Comparison of ENCODE assay signal across 15 mouse cellular contexts in the genomic region with DNA sequence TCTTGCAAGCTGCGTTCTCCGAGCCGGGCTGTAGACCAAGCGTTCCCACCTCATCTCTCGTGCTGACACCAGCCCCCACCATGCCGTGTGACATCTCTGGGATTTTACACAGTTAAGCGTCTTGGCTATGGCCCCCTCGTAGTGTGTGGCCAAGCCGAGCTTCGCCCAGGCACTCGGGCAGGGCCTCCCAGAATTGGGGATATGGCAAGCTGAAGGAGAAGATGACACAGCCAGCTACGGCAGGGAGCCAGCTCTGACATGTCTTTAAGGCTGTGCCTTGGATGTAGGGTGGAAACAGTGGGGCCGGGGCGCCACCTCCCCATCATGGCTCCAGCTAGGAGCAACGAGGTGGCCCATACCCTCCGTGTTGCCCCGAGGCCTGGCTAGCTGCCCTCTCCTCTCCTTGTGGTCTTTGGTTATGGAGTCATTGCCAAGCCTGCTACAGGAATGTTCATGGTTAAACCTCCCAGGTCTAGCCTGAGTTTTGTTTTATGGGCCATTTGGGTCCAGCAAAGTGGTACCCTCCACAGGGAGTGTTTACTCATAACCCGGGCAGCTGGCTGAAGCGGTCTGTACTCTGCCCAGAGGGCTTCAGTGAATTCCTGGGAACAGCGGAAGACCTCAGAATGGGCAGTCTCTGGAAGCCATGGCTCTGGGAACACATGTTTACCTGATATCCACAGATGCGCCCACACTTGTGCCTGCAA.
DNase-seq lines count a peak whose midpoint lies in the region; ATAC-seq and TF ChIP-seq lines count a peak whose summit lies in the region.
"Had no signal": no experiment of that assay in that cellular context is flagged by ENCODE, and none has a peak within 500 bp of the region (broad histone marks: within the 10 kb centered on the region; RNA-seq: fewer than 3 reads in every experiment).

No protein-coding gene starts in this region.

- WGBS in hindbrain, postnatal 0 days = 77% methylated on average over 21 of the region's 21 CpGs
- 84% methylated on average over 19 of the region's 21 CpGs for WGBS in hindbrain, embryonic 16.5 days
- 71% methylated on average over 21 of the region's 21 CpGs for WGBS in forebrain, postnatal 0 days

- ATAC-seq in hindbrain, postnatal 0 days = no peak
- ATAC-seq in hindbrain, embryonic 16.5 days = no peak
- ATAC-seq in forebrain, postnatal 0 days = peak; percentile 86
- ATAC-seq: inflammation-experienced regulatory T-cells, adult 6 months had no signal

- H3K9ac ChIP-seq in hindbrain, postnatal 0 days (replicated peaks; ENCODE audit: low read length) = no peak overlapping the region
- no peak overlapping the region for H3K9ac ChIP-seq in hindbrain, embryonic 16.5 days (ENCODE audit: low read depth, low read length)
- H3K9ac ChIP-seq in forebrain, postnatal 0 days = no peak overlapping the region

- H3K4me3 ChIP-seq in hindbrain, postnatal 0 days (ENCODE audit: low read length) = no peak overlapping the region
- H3K4me3 ChIP-seq in hindbrain, embryonic 16.5 days (ENCODE audit: low read length) = no peak overlapping the region
- no peak overlapping the region for H3K4me3 ChIP-seq in forebrain, postnatal 0 days (ENCODE audit: low read depth, low read length)
- H3K4me3 ChIP-seq: megakaryocyte, embryonic 14.5 days had no signal

- H3K27ac ChIP-seq in hindbrain, postnatal 0 days = no peak overlapping the region; the same call in 1 of the 2 replicates
- no peak overlapping the region for H3K27ac ChIP-seq in hindbrain, embryonic 16.5 days (ENCODE audit: low read depth, low read length)
- no peak overlapping the region for H3K27ac ChIP-seq in forebrain, postnatal 0 days (ENCODE audit: low read depth, low read length)

- 0 out of 2 replicates have a peak, but pooled peaks cover 4% of the 10 kb centered on the region for H3K4me1 ChIP-seq in hindbrain, postnatal 0 days (ENCODE audit: insufficient read depth, low read length)
- peaks cover 3% of the 10 kb centered on the region; the same call in 1 of the 2 replicates for H3K4me1 ChIP-seq in hindbrain, embryonic 16.5 days (ENCODE audit: control insufficient read depth, insufficient read depth, low read depth, low read length)
- no peaks in the 10 kb centered on the region for H3K4me1 ChIP-seq in forebrain, postnatal 0 days (ENCODE audit: insufficient read depth)

- no peak for TF ChIP-seq CTCF in hindbrain, postnatal 0 days (IDR thresholded peaks at IDR 0.05; ENCODE audit: low read depth)
- TF ChIP-seq CTCF in forebrain, postnatal 0 days (IDR thresholded peaks at IDR 0.05; ENCODE audit: low read depth) = no peak

- no peaks in the 10 kb centered on the region for H3K27me3 ChIP-seq in hindbrain, postnatal 0 days (ENCODE audit: insufficient read depth, low read length)
- H3K27me3 ChIP-seq in hindbrain, embryonic 16.5 days (replicated peaks; ENCODE audit: control insufficient read depth, insufficient read depth, low read length) = no peaks in the 10 kb centered on the region; the same call in 1 of the 2 replicates
- H3K27me3 ChIP-seq in forebrain, postnatal 0 days (ENCODE audit: insufficient read depth, low read length) = no peaks in the 10 kb centered on the region

- no peaks in the 10 kb centered on the region for H3K9me3 ChIP-seq in hindbrain, postnatal 0 days (ENCODE audit: low read length)
- no peaks in the 10 kb centered on the region for H3K9me3 ChIP-seq in hindbrain, embryonic 16.5 days (ENCODE audit: control insufficient read depth, low read length)
- H3K9me3 ChIP-seq in forebrain, postnatal 0 days (ENCODE audit: low read length) = no peaks in the 10 kb centered on the region
- H3K9me3 ChIP-seq: megakaryocyte, embryonic 14.5 days had no signal

- H3K36me3 ChIP-seq in hindbrain, postnatal 0 days (ENCODE audit: insufficient read depth, low read length) = no peaks in the 10 kb centered on the region
- no peaks in the 10 kb centered on the region for H3K36me3 ChIP-seq in hindbrain, embryonic 16.5 days (ENCODE audit: control insufficient read depth, insufficient read depth, low read length)
- no peaks in the 10 kb centered on the region for H3K36me3 ChIP-seq in forebrain, postnatal 0 days (ENCODE audit: insufficient read depth)

- DNase-seq in hindbrain, postnatal 0 days (ENCODE audit: low spot score) = peak; percentile 5
- DNase-seq in 3134 (ENCODE audit: extremely low read depth, insufficient read length, low spot score) = peak; percentile 89
- peak; percentile 61 for DNase-seq in Muller cell, postnatal 12 days (ENCODE audit: inconsistent ontology term)
- peak; percentile 72 for DNase-seq in forebrain, postnatal 0 days
- DNase-seq in gastrocnemius, adult 8-10 months (ENCODE audit: low spot score in 2 of 2) = no peak
- no peak for DNase-seq in heart, postnatal 4 days
- no peak for DNase-seq in heart, adult 18-20 months
- DNase-seq: adrenal gland, adult 8-10 months; cerebellum, adult 9-11 months; layer of hippocampus, adult 9-11 months; lung, adult 18-20 months; thymus, postnatal 25 days had no signal

- H3K4me2 ChIP-seq in hindbrain, postnatal 0 days (ENCODE audit: low read depth, low read length) = no peak overlapping the region
- no peak overlapping the region for H3K4me2 ChIP-seq in hindbrain, embryonic 16.5 days (ENCODE audit: low read length)
- H3K4me2 ChIP-seq in forebrain, postnatal 0 days (ENCODE audit: low read depth) = no peak overlapping the region

Comparison
In these comparisons a context has a peak if more than half of its experiments do, and no peak if none do; other contexts are left out.
1. DNase-seq: peak in hindbrain, postnatal 0 days (single experiment), 3134 (single experiment), Muller cell, postnatal 12 days (single experiment) and forebrain, postnatal 0 days (single experiment); none in gastrocnemius, adult 8-10 months (0 of 2), heart, postnatal 4 days (single experiment) and heart, adult 18-20 months (0 of 2).